Mouse (Mus musculus): ENCODE data around the gene Cdh1.

The Cdh1 gene

DNA sequence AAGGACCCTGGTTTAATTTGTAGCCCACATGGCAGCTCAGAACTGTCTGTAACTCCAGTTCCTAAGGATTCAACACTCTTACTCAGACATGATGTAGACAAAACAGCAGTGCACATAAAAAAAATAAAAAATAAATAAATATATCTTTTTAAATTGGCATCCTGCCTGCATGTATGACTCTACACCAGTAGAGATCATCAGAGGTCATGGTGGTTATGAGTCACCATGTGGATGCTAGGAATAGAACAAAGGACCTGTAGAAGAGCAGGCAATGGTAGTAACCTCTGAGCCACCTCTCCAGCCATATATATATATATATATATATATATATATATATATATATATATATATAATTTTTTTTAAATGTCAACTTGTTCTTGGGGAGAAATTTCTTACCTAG is 52.9 kb downstream of the Cdh1 start:
- DNase-seq (ENCODE audit: low spot score in 2 of 2): no peak

GRCm38 (mm10) chr8:106672786-106673185 is 69.6 kb downstream of the Cdh1 start:
- DNase-seq (ENCODE audit: low spot score in 2 of 2): no peak

- no peak for DNase-seq (ENCODE audit: low spot score in 2 of 2)
Measured at GRCm38 (mm10) chr8:106674318-106674717, 71.2 kb downstream of the Cdh1 start.

GRCm38 (mm10) chr8:106674894-106675293 is 71.7 kb downstream of the Cdh1 start:
- DNase-seq (ENCODE audit: low spot score in 2 of 2): no peak

- peak; percentile 86 to 90 for DNase-seq (ENCODE audit: low spot score in 2 of 2)
Measured at GRCm38 (mm10) chr8:106682971-106683668, 80.0 kb downstream of the Cdh1 start, which contains the start of gene Tango6. Tango6 (plus strand) TSS chr8:106683068.

- DNase-seq (ENCODE audit: low spot score in 2 of 2): no peak
Measured at GRCm38 (mm10) chr8:106684387-106684786, 81.2 kb downstream of the Cdh1 start.

- DNase-seq (ENCODE audit: low spot score in 2 of 2): peak in 1 of 2 experiments; percentile 5
Measured at GRCm38 (mm10) chr8:106687479-106687878, 84.3 kb downstream of the Cdh1 start.

GRCm38 (mm10) chr8:106697748-106698248 is 94.6 kb downstream of the Cdh1 start:
- no peak for DNase-seq (ENCODE audit: low spot score in 2 of 2)

DNA sequence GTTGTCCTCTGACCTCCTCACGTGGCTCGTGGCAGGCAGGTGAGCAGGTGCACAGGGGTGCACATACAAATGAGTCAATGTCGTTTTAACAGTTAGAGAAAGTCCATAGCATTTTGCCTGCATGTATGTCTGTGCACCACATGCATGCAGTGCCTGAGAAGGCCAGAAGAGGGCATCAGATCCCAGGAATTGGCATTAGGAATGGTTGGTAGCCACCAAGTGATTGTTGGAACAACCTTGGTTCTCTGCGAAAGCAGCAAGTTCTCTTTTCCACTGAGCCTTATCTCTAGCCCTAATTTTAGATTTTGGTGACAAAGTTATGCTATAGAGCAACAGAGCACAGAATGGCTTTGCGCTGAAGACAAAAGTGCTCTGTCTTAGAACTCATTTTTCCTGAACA is 96.4 kb downstream of the Cdh1 start:
- peak; percentile 10 to 46 for DNase-seq (ENCODE audit: low spot score in 2 of 2)

DNA sequence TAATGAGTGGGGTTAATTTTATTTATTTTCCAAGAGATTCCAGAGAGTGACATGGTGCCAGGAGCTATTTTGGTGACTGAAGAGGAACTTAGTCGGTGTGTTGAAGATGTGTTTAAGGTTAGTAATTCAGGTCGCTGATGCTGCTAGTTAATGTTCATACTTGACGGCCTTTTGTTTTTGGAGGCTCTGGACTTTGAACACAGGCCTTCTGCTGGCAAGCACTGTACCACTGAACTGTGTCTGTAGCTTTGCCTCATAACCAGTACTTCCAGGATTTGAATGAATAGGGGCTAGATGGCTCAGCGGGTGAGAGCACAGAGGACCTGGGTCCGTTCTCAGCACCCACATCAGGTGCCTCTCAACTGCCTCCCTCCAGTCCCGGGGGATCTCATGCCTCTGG is 97.0 kb downstream of the Cdh1 start:
- DNase-seq (ENCODE audit: low spot score in 2 of 2): no peak

GRCm38 (mm10) chr8:106701360-106701759 is 98.2 kb downstream of the Cdh1 start:
- peak in 1 of 2 experiments; percentile 27 for DNase-seq (ENCODE audit: low spot score in 2 of 2)

- no peak for DNase-seq (ENCODE audit: low spot score in 2 of 2)
Measured at GRCm38 (mm10) chr8:106704199-106704900, 101.2 kb downstream of the Cdh1 start.

DNA sequence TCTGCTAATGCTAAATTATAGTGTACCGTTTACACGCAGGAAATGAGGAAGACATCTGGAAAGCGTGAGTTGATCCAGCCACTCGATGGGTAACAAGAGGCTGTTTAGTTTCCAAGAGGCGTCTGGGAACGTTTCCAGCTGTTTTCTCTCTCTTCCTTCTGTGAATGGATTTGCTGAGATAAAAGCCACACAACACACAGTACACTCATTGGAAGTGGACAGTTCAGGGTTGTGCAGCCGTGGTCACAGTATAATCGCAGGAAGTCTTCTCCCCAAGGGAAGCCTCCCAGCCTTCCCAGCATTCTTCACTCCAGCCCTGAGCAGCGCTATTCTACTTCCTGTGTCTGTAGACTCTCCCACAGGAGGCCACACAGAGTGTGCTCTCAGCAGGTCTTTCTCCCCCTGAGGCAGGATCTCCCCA is 101.8 kb downstream of the Cdh1 start:
- no peak for DNase-seq (ENCODE audit: low spot score in 2 of 2)

DNA sequence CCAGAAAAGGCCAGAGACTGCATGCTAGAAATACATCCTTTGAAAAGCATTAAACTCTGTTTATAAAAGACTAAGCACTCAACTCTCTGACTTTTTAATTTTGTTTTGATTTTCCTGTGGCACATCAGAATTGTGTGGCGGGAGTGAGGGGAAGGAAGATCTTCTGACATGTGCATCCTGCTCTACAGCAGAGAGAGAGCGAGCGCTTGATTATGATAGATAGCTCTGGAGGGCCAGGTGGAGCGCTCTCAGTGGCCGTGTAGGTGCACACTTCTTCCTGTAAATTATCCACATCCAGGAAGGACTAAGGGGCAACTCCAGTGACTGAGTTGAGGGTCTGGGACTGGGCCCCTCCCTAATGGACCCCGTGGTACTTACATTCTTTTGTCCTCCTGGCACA is 103.0 kb downstream of the Cdh1 start:
- DNase-seq (ENCODE audit: low spot score in 2 of 2): no peak

DNA sequence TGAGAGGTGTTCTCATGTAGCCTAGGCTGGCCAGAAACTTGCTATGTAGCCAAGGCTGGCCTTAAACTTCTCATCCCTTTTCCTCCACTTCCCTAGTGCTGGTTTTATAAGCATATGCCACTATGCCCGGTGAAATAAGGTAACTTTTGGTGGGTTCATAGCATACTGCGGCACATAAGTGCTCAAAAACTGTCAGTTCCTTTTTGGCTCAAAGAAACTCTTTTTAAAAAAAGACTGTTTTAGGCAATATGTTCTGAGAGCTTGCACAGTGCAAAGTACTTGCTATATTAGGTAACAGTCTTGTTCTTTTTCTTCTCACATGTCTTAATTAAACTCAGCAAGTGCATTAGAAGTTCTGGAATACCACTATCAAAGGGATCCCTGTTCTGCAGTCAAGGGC is 106.9 kb downstream of the Cdh1 start:
- DNase-seq (ENCODE audit: low spot score in 2 of 2): no peak

DNA sequence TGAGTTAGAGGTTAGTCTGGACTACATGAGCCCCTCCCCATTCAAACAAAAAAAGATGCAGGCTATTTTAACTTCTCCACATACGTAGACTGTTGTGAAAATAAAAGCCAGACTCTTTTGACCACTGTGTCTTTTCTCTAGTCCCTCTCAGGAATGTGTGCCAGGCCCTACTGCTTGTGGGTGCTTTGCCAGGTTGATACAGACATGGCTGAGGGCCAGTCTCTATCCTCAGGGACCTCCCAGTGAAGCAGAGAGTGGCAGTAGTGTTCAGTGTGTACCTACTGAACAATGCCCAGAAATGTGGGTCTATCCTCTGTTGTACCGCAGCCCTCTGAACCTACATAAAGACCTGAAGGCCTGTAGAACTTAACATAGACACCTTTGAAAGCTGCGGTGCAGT is 109.3 kb downstream of the Cdh1 start:
- no peak for DNase-seq (ENCODE audit: low spot score in 2 of 2)

- no peak for DNase-seq (ENCODE audit: low spot score in 2 of 2)
Measured at GRCm38 (mm10) chr8:106714297-106714696, 111.1 kb downstream of the Cdh1 start.

GRCm38 (mm10) chr8:106718091-106718500 is 114.9 kb downstream of the Cdh1 start:
- DNase-seq (ENCODE audit: low spot score in 2 of 2): peak; percentile 45 to 57
